Mouse (Mus musculus) heart, postnatal 0 days (tissue): ENCODE measurements at regions not wholly inside any gene's neighbourhood (a gene's known extent, or its start where the extent isn't known, plus 50 kb on each side); places are given as distances from the start of the nearest gene placed in this dataset.

Experiments used
- CTCF ChIP-seq: IDR thresholded peaks from 2 replicates; pipeline ENCODE4 v1.5.1; 2016; ENCODE audit warnings: antibody characterized with exemption, control low read depth, low read depth
- EP300 ChIP-seq: IDR thresholded peaks from 2 replicates; pipeline ENCODE4 v1.6.1; 2016; ENCODE audit warnings: antibody characterized with exemption, low read depth

- no peak for TF ChIP-seq CTCF
- TF ChIP-seq EP300, result no peak
Measured at GRCm38 (mm10) chr4:11903401-11903800, 77.7 kb downstream of the Gm10604 start.
